Mouse (Mus musculus) lung, embryonic 15.5 days (tissue): ENCODE data around the gene Ppp1r17. TPM values are rescaled to one million over a fixed set of nuclear protein-coding genes. Genes with fewer than 3 reads are reported as not detected.

Experiments used
- ATAC-seq: fragments of 200-750 bp; cut with Nextera tagmentation; 2 replicates; pipeline ENCODE4 v1.8.0; 2017; ENCODE audit warnings: moderate number of reproducible peaks, borderline replicate concordance; ENCODE audit not compliant: low FRiP score, low TSS enrichment; ENCODE audit errors: extremely low read depth
- H3K27ac ChIP-seq: fragments of 300-500 bp; sonication (generic); 2 replicates; pipeline ENCODE4 v1.5.1; 2015; ENCODE audit warnings: moderate library complexity, mild to moderate bottlenecking, inconsistent platforms
- H3K27me3 ChIP-seq: fragments of 300-500 bp; sonication (generic); 2 replicates; pipeline ENCODE4 v1.6.1; 2015; ENCODE audit warnings: inconsistent platforms
- H3K36me3 ChIP-seq: fragments of 300-500 bp; sonication (generic); 2 replicates; pipeline ENCODE4 v1.6.1; 2015; ENCODE audit warnings: inconsistent platforms
- H3K4me1 ChIP-seq: fragments of 300-500 bp; sonication (generic); 2 replicates; pipeline ENCODE4 v1.6.1; 2015; ENCODE audit warnings: inconsistent platforms
- H3K4me2 ChIP-seq: fragments of 300-500 bp; sonication (generic); 2 replicates; pipeline ENCODE4 v1.6.1; 2015; ENCODE audit warnings: inconsistent platforms, mild to moderate bottlenecking, moderate library complexity
- H3K4me3 ChIP-seq: fragments of 300-500 bp; sonication (generic); 2 replicates; pipeline ENCODE4 v1.5.1; 2015; ENCODE audit warnings: mild to moderate bottlenecking, inconsistent platforms
- H3K9ac ChIP-seq: fragments of 300-500 bp; sonication (generic); 2 replicates; pipeline ENCODE4 v1.6.1; 2015; ENCODE audit warnings: inconsistent platforms
- H3K9me3 ChIP-seq: fragments of 300-500 bp; sonication (generic); 2 replicates; pipeline ENCODE4 v1.6.1; 2016; ENCODE audit warnings: inconsistent platforms
- WGBS: fragments of 180-500 bp; shearing (Covaris S2); methylation state at CpG from one replicate; pipeline ENCODE4 v1.1.7; 2015; 5-methylcytosine and 5-hydroxymethylcytosine counted together
- polyA plus RNA-seq: library from polyadenylated mRNA; unstranded; fragments of >200 nt; fragmentation: Nextera tagmentation; extraction: Ambion mirVana; gene quantifications from 2 replicates; pipeline ENCODE4 v1.2.1, GENCODE M21; 2015

Ppp1r17 gene
- 0.24 and 0.70 TPM in 2 replicates for polyA plus RNA-seq

DNA sequence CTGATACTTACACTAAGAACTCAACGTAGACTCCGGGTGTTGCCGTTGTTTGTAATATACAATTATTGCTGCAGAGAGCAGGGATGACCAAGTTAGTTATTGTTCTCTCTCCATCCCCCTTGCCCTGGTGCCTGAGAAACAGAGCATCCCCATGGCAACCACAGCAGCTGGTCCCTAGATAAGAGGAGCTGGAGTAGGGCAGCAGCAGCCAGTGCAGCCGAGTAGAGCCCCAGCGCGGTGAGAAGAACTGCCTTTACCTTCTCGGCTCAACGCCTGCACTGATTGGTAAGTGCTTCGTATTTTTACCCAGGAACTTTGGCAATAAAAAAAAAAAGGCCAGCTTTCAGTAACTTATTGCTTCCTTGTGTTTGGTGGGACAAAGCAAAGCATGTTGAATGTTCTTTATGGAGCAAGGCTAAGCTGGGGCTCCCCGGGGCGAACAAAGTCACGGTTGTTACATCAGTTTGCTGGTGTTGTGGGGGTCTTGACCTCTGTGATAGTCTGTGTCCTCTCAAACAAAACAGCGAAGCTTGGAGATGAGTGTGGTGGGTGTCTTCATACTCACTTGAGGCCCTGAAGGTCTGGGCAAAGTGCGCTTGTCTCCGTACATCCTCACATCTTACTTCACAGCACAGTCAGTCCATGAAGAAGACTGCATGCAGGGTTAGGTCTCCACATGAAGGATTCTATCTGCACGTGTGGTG lies at the start of gene Ppp1r17:
Gene Ppp1r17 (plus strand): TSS at position 207 of the 704 bp plus-strand sequence.
- H3K4me3 ChIP-seq, result no peak within 1 kb of the TSS

DNA sequence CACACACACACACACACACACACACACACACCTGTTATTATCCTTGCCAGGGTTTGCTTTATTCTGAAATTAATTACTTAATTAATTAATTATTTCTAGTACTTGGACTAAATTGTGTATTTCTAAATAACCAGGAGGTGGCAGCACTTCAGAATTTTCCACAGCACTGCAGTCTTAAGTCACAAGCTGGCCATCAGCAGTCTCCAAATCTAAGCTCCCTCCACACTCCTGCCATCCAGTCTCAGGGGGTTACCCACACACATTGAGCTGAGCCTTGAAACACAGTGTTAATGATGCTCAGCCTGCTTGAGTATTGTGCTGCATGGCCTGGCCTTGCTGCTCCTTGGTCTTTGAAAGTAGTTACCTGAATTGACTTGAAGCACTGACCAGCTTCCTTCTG lies 44.3 kb upstream of the Ppp1r17 start:
- Histone ChIP-seq H3K4me2 (no peak overlapping the region), H3K36me3 (no peaks in the 10 kb centered on the region), H3K9ac (no peak overlapping the region), H3K27me3 (no peaks in the 10 kb centered on the region), H3K4me1 (no peaks in the 10 kb centered on the region), H3K27ac (no peak overlapping the region), H3K4me3 (no peak overlapping the region), H3K9me3 (no peaks in the 10 kb centered on the region)
- no peak for ATAC-seq

More for the DNA sequence above, at the start of gene Ppp1r17:
- WGBS, result 60% methylated on average over 16 of the region's 16 CpGs
- Histone ChIP-seq H3K36me3 (no peaks in the 10 kb centered on the region), H3K27ac (no peak within 1 kb of the TSS), H3K4me2 (no peak within 1 kb of the TSS), H3K4me1 (no peaks in the 10 kb centered on the region), H3K9me3 (no peaks in the 10 kb centered on the region), H3K27me3 (no peaks in the 10 kb centered on the region), H3K9ac (no peak within 1 kb of the TSS)
- no peak for ATAC-seq

DNA sequence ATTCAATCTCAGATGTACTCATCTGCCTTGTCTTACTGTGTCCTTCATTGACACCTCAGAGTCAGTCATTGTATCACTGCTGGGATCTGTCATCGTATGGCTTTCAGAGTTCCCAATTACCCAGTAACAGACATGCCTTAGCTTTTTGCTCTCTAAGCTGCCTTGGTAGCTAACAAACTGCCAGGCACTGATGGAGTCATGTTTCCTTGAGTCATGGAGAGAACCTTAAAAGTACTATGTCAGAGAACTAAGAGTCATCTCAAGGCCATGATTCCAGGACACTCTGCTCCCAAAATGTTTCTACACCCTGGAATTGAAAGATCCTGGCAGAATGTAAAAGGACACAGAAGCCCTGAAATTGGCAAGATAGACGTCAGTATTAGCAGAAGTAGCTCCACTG lies 37.5 kb upstream of the Ppp1r17 start:
- H3K4me3 ChIP-seq, result no peak overlapping the region
- H3K4me2 ChIP-seq, result no peak overlapping the region
- WGBS, result 69% methylated on average over 2 of the region's 2 CpGs
- no peaks in the 10 kb centered on the region for H3K9me3 ChIP-seq
- H3K36me3 ChIP-seq, result no peaks in the 10 kb centered on the region
- H3K9ac ChIP-seq, result no peak overlapping the region
- H3K4me1 ChIP-seq, result no peaks in the 10 kb centered on the region
- no peak overlapping the region for H3K27ac ChIP-seq
- H3K27me3 ChIP-seq, result no peaks in the 10 kb centered on the region
- ATAC-seq, result no peak

DNA sequence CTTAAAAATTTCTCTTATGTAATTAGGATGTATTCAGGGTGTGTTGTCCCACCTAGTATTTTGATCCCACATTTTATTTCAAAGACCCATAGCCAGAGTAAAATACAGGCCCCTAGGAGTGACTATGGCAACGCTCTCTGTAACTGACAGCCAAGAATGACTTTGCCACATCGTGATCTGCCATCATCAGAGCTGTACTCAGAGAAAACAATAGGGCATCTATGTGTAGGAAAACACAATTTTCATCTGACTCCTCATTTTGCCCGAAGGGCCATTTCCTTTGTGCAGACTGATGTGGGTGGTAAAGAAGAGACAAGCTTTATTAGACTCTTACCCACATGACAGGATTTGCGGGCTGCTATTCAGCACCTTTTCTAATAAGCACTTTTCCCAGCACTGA lies 8.6 kb upstream of the Ppp1r17 start:
- Histone ChIP-seq H3K4me3 (no peak overlapping the region), H3K9ac (no peak overlapping the region), H3K27ac (no peak overlapping the region), H3K4me1 (no peaks in the 10 kb centered on the region), H3K9me3 (no peaks in the 10 kb centered on the region), H3K27me3 (no peaks in the 10 kb centered on the region), H3K36me3 (no peaks in the 10 kb centered on the region), H3K4me2 (no peak overlapping the region)
- WGBS, result 75% methylated on average over 4 of the region's 4 CpGs
- no peak for ATAC-seq

DNA sequence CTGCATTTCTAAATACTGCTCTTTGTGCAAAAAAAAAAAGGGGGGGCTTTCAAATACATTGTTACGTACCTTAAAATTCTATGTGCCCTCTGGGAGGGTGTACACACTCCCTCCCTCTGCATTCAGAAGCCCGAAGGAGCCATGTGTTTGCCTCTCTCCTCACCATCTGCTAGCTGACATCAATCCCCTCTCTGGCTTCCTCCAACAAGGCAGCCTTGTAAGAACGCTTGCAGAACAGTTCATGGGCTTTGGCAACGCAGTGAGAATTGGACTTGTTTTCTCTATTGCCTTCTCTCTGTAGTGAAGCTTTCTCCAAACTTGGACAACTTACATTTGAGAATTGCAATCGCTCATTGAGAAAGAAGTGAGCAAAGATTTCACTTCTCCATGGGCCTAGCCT lies 4.9 kb upstream of the Ppp1r17 start:
- Histone ChIP-seq H3K27me3 (no peaks in the 10 kb centered on the region), H3K9ac (no peak overlapping the region), H3K4me3 (no peak overlapping the region), H3K27ac (no peak overlapping the region), H3K4me1 (no peaks in the 10 kb centered on the region), H3K9me3 (no peaks in the 10 kb centered on the region), H3K4me2 (no peak overlapping the region), H3K36me3 (no peaks in the 10 kb centered on the region)
- no peak for ATAC-seq
- 74% methylated on average over 5 of the region's 5 CpGs for WGBS

DNA sequence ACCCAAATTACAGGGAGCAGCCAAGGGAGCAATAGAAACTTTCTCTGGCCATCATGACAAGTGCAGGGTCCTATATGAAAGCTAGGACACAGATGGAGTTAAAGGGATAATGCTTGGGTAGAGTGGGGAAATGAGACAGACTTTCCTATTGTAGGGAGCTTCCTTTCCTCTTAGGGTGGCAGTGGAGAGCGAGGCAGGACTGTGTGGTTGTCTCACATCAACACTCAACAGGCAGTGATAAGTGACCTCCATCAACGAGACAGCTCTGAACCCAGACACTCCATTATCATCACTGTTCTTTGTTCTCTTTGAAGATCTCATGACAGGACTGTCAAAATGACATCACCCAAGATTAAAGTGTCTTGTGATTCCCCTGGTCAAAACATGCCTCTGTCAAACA lies 2.3 kb downstream of the Ppp1r17 start:
- 22% methylated on average over 2 of the region's 2 CpGs for WGBS
- no peak for ATAC-seq
- Histone ChIP-seq H3K9ac (no peak overlapping the region), H3K27me3 (no peaks in the 10 kb centered on the region), H3K4me3 (no peak overlapping the region), H3K4me1 (no peaks in the 10 kb centered on the region), H3K36me3 (no peaks in the 10 kb centered on the region), H3K4me2 (no peak overlapping the region), H3K27ac (no peak overlapping the region), H3K9me3 (no peaks in the 10 kb centered on the region)

DNA sequence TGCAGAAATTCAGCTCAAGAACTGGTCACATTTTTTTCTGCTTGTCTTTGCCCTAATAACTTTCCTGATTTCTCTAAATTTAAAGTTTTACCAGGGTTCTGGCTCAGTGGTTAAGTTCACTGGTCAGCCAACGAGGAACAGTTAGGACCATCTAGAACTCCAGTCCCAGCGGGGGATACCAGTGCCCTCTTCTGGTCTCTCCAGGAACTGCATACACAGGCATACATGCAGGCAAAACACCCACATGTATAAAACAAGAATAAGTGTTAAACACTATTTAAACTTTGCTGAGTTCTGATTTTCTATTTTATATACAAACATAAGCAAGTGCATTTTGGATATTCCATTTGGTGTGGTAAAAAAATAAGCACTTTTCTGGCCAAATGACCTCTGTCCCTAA lies 8.2 kb downstream of the Ppp1r17 start:
- Histone ChIP-seq H3K9ac (no peak overlapping the region), H3K27ac (no peak overlapping the region), H3K4me1 (no peaks in the 10 kb centered on the region), H3K9me3 (no peaks in the 10 kb centered on the region), H3K4me2 (no peak overlapping the region), H3K36me3 (no peaks in the 10 kb centered on the region), H3K27me3 (no peaks in the 10 kb centered on the region), H3K4me3 (no peak overlapping the region)
- ATAC-seq, result no peak
- 57% methylated on average over 2 of the region's 2 CpGs for WGBS

DNA sequence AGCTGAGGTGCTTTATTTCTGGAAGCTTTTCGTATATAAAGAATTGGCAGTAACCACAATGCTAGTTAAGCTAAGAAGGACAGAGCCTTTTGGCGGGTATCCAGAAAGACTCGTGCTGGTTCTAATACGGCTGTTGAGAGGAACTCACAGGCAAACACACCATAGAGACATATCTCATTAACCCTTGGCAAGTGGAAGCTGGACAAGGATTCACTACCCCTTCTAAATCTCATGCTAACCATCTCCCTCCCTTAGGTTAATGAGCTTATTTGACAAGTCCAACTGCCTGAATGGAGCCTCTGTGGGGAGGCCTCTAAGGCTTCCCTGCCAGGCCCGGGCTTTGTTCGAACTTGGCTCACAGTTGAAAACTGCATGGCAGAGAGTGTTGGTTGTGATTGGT lies 10.0 kb downstream of the Ppp1r17 start:
- H3K4me2 ChIP-seq, result no peak overlapping the region
- H3K27ac ChIP-seq, result no peak overlapping the region
- no peaks in the 10 kb centered on the region for H3K9me3 ChIP-seq
- H3K27me3 ChIP-seq, result no peaks in the 10 kb centered on the region
- 56% methylated on average over 6 of the region's 6 CpGs for WGBS
- ATAC-seq, result no peak
- H3K9ac ChIP-seq, result no peak overlapping the region
- H3K4me3 ChIP-seq, result no peak overlapping the region
- no peaks in the 10 kb centered on the region for H3K4me1 ChIP-seq
- H3K36me3 ChIP-seq, result no peaks in the 10 kb centered on the region

DNA sequence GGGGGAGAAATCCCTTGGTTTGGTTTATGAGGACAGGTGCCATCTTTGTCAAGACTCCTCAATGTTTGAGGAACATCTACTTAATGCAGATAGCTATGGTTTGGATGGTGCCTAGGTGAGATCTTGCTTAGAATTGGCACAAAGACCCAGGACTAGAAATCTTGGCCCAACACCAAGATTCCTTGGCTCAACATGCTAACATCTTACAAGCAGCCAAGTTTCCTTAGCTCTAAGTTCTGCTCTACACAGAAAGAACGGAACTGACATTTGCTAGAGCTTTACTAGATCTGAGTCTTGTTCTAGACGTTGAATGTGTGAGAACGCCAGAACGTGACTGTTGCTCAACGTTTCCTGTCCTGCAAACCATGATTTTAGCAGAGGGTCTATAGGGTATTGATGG lies 10.7 kb downstream of the Ppp1r17 start:
- H3K9ac ChIP-seq, result no peak overlapping the region
- H3K4me3 ChIP-seq, result no peak overlapping the region
- H3K4me2 ChIP-seq, result no peak overlapping the region
- H3K27ac ChIP-seq, result no peak overlapping the region
- H3K27me3 ChIP-seq, result no peaks in the 10 kb centered on the region
- 65% methylated on average over 5 of the region's 5 CpGs for whole genome bisulfite sequencing
- H3K4me1 ChIP-seq, result no peaks in the 10 kb centered on the region
- no peak for ATAC-seq
- H3K9me3 ChIP-seq, result no peaks in the 10 kb centered on the region
- no peaks in the 10 kb centered on the region for H3K36me3 ChIP-seq

DNA sequence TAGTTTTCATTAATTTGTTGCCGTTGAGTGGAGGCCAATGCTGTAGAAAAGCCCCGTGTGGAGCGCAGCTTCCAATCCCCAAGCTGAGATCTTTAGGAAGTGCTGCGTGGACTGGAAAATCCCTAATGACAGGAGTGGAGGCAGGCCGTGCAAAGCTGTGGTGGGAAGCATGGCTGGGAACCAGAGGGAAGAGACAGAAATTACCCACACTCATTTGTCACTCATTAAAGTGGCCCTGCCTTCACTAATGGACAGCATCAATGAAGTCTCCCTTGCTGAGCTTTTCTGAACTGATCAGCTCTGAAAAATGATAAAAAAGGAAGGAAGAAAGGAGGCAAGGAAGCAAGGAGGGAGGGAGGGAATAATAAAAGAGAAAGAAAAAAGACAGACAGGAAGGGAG lies 12.7 kb downstream of the Ppp1r17 start:
- H3K27ac ChIP-seq, result no peak overlapping the region
- no peak for ATAC-seq
- H3K9me3 ChIP-seq, result no peaks in the 10 kb centered on the region
- no peaks in the 10 kb centered on the region for H3K4me1 ChIP-seq
- no peaks in the 10 kb centered on the region for H3K27me3 ChIP-seq
- no peak overlapping the region for H3K4me3 ChIP-seq
- WGBS, result 54% methylated on average over 5 of the region's 5 CpGs
- no peak overlapping the region for H3K9ac ChIP-seq
- no peaks in the 10 kb centered on the region for H3K36me3 ChIP-seq
- H3K4me2 ChIP-seq, result no peak overlapping the region

DNA sequence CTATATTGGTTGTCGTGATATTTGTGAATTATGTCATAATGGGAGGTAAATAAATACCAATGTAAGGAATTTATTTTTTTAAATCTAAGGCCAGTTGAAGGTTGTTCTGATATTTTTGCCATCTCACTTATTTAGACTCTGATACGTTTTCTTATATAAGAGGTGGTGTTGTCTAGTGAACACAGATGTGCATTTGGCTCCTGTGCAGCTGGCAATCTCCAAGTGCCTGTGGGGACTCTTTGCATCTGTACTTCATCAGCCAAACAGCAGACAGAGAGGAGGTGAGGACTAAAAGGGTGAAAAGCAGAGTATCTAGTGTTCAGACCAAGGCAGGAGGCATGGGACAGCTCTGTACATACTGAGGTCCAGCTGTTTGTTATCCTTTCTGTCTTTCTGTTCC lies 14.9 kb downstream of the Ppp1r17 start:
- Histone ChIP-seq H3K36me3 (no peaks in the 10 kb centered on the region), H3K9me3 (no peaks in the 10 kb centered on the region), H3K9ac (no peak overlapping the region), H3K4me1 (no peaks in the 10 kb centered on the region), H3K27ac (no peak overlapping the region), H3K4me3 (no peak overlapping the region), H3K27me3 (no peaks in the 10 kb centered on the region), H3K4me2 (no peak overlapping the region)
- no peak for ATAC-seq
- 58% methylated on average over 2 of the region's 2 CpGs for WGBS

DNA sequence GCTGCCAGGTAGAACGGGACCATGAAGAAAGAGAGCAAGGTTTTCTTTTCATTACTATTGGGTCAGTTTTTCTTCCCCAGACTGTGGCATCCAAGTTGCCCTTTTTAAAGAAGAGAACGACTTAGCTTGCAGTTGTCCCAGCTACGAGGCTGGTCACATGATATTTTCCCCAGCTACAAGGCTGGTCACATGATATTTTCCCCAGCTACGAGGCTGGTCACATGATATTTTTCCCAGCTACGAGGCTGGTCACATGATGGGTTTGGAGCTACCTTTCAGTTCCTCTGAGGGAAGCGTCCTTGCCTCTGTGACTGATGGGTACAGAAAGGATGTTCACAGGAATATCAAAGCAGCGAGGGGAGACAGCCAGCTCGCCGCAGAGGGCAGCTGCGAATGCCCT lies 17.8 kb downstream of the Ppp1r17 start:
- Histone ChIP-seq H3K4me2 (no peak overlapping the region), H3K27me3 (no peaks in the 10 kb centered on the region), H3K9ac (no peak overlapping the region), H3K36me3 (no peaks in the 10 kb centered on the region), H3K9me3 (no peaks in the 10 kb centered on the region), H3K27ac (no peak overlapping the region), H3K4me1 (no peaks in the 10 kb centered on the region), H3K4me3 (no peak overlapping the region)
- ATAC-seq, result no peak
- 55% methylated on average over 10 of the region's 10 CpGs for WGBS
